Mouse (Mus musculus): Measurements from ENCODE around the gene Dtd1.

GRCm38 (mm10) chr2:144601576-144601975 lies 1.9 kb downstream of the Dtd1 start:
- TF ChIP-seq CTCF (IDR thresholded peaks at IDR 0.05; ENCODE audit: low read depth, low read length) (no peak), TAL1 (conservative IDR thresholded peaks at IDR 0.05; ENCODE audit: low read depth, low read length) (no peak), GATA1 (IDR thresholded peaks at IDR 0.05; ENCODE audit: borderline replicate concordance, low read length) (no peak), POLR2AphosphoS5 (IDR thresholded peaks at IDR 0.05; ENCODE audit: insufficient replicate concordance, low read depth, low read length) (no peak)

All from G1E (cell line).